ENCODE assay signal across 8 mouse cellular contexts in the genomic region with DNA sequence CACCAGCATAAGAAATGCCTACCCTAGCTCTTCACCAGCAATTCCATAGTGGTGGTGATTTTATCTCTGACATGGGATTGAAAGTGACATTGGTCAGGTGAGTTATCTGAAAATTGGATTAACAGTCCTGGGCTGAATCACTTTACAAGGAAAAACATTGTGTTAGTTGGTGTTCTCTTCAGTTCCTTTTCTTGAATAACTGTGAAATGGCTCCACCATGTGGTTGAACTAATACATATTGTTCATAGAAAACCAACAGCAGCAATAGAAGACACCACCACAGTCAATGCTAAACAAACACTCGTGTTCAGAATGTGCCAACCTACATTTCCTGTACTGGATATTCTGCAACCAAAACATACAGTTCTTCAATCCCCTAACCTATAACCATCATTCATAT.
DNase-seq lines count a peak whose midpoint lies in the region; ATAC-seq lines count a peak whose summit lies in the region.

No protein-coding gene starts in this region.

- peak; percentile 73 for ATAC-seq in megakaryocyte progenitor cell, adult 5-6 weeks (replicated peaks; ENCODE audit: poor library complexity)

- peak; percentile 44 to 77 for DNase-seq in cerebellum, postnatal 10 days
- DNase-seq in cerebellum, adult 18-20 months = no peak
- peak; percentile 56 to 57 for DNase-seq in left cerebral cortex, postnatal 14 days (ENCODE audit: low spot score in 2 of 2)
- no peak for DNase-seq in left cerebral cortex, postnatal 4 days
- peak; percentile 73 for DNase-seq in brain, adult 2 months (ENCODE audit: low read depth, low spot score)
- DNase-seq in urinary bladder, adult 18-20 months (ENCODE audit: low spot score in 2 of 2) = no peak
- DNase-seq in cerebellum, postnatal 36 days = no peak

- intact Hi-C loops in left cerebral cortex, postnatal 14 days (cut with DNase I) = loop anchor here (5.0 kb wide), 1 partner anchor 1172 kb away; no protein-coding TSS in a partner anchor
- intact Hi-C loops in left cerebral cortex, postnatal 4 days (cut with DNase I) = loop anchor here (2.0 to 5.0 kb wide), 2 partner anchors 237 to 904 kb away; no protein-coding TSS in a partner anchor

Comparison
In these comparisons a context has a peak if more than half of its experiments do, and no peak if none do; other contexts are left out.
1. DNase-seq: peak in cerebellum, postnatal 10 days (2 of 2), left cerebral cortex, postnatal 14 days (2 of 2) and brain, adult 2 months (single experiment); none in cerebellum, adult 18-20 months (0 of 2), left cerebral cortex, postnatal 4 days (single experiment), urinary bladder, adult 18-20 months (0 of 2) and cerebellum, postnatal 36 days (0 of 2).